Mouse (Mus musculus) cerebellum, postnatal 36 days (tissue): ENCODE results near the gene Polh.
A peak's percentile ranks its signal among the peaks of the same experiment; 100 is the strongest.

Experiments
- DNase-seq, 2 experiments: peaks; one replicate each; pipeline ENCODE4 v3.0.0; 2021 to 2022; ENCODE audit warnings: mixed read lengths in 2 of 2

Gene Polh

GRCm38 (mm10) chr17:46166270-46166669, 36.2 kb downstream of the Polh start:
- DNase-seq = no peak

GRCm38 (mm10) chr17:46165460-46165859, 37.0 kb downstream of the Polh start:
- DNase-seq = no peak

GRCm38 (mm10) chr17:46164791-46165190, 37.7 kb downstream of the Polh start:
- no peak for DNase-seq

- no peak for DNase-seq
Observed at GRCm38 (mm10) chr17:46164301-46164700, 38.1 kb downstream of the Polh start.

GRCm38 (mm10) chr17:46162951-46163421, 39.5 kb downstream of the Polh start:
- DNase-seq = no peak

GRCm38 (mm10) chr17:46162551-46162950, 39.9 kb downstream of the Polh start:
- no peak for DNase-seq

- no peak for DNase-seq
Observed at GRCm38 (mm10) chr17:46161710-46162109, 40.7 kb downstream of the Polh start.

GRCm38 (mm10) chr17:46161179-46161578, 41.3 kb downstream of the Polh start:
- DNase-seq = no peak

GRCm38 (mm10) chr17:46160686-46161085, 41.8 kb downstream of the Polh start, which contains the start of gene Gtpbp2:
TSS of gene Gtpbp2 (plus strand) at chr17:46161032.
- DNase-seq = peak; percentile 94 to 96

GRCm38 (mm10) chr17:46160090-46160662, 42.3 kb downstream of the Polh start:
- DNase-seq = peak; percentile 79 to 80

GRCm38 (mm10) chr17:46159236-46159635, 43.2 kb downstream of the Polh start:
- no peak for DNase-seq

GRCm38 (mm10) chr17:46157131-46157530, 45.3 kb downstream of the Polh start:
- DNase-seq = no peak

GRCm38 (mm10) chr17:46156680-46157079, 45.8 kb downstream of the Polh start:
- no peak for DNase-seq

GRCm38 (mm10) chr17:46154336-46154735, 48.1 kb downstream of the Polh start:
- no peak for DNase-seq

- DNase-seq = peak; percentile 84
Observed at GRCm38 (mm10) chr17:46152847-46153782, 49.3 kb downstream of the Polh start, which contains the start of gene Mad2l1bp. TSS of gene Mad2l1bp (minus strand) at chr17:46153553.

GRCm38 (mm10) chr17:46143578-46144423, 58.6 kb downstream of the Polh start, which contains the start of gene Rsph9:
TSS of gene Rsph9 (minus strand) at chr17:46144216.
- DNase-seq = no peak

- DNase-seq = no peak
Observed at GRCm38 (mm10) chr17:46139872-46140271, 62.6 kb downstream of the Polh start.

- DNase-seq = no peak
Observed at GRCm38 (mm10) chr17:46138563-46139236, 63.7 kb downstream of the Polh start.

GRCm38 (mm10) chr17:46132862-46133261, 69.6 kb downstream of the Polh start:
- DNase-seq = no peak

- peak; percentile 75 to 81 for DNase-seq
Observed at GRCm38 (mm10) chr17:46132058-46132718, 70.3 kb downstream of the Polh start.

- no peak for DNase-seq
Observed at GRCm38 (mm10) chr17:46129741-46130498, 72.5 kb downstream of the Polh start.
